Mouse (Mus musculus) testis, adult 2 months (tissue): ENCODE measurements at regions not wholly inside any gene's neighbourhood (a gene's known extent, or its start where the extent isn't known, plus 50 kb on each side); places are given as distances from the start of the nearest gene placed in this dataset.

Experiments
- CTCF ChIP-seq: fragments of 200-500 bp; IDR thresholded peaks from 2 replicates; pipeline ENCODE4 v1.5.1; 2012; ENCODE audit warnings: low read depth, mild to moderate bottlenecking, inconsistent platforms, low read length, moderate library complexity; ENCODE audit not compliant: control insufficient read depth, insufficient read depth, insufficient replicate concordance
- POLR2A ChIP-seq: fragments of 200-500 bp; IDR thresholded peaks from 2 replicates; pipeline ENCODE4 v1.6.1; 2012; ENCODE audit warnings: low read depth, mild to moderate bottlenecking, inconsistent platforms, low read length, moderate library complexity; ENCODE audit not compliant: control insufficient read depth

DNA sequence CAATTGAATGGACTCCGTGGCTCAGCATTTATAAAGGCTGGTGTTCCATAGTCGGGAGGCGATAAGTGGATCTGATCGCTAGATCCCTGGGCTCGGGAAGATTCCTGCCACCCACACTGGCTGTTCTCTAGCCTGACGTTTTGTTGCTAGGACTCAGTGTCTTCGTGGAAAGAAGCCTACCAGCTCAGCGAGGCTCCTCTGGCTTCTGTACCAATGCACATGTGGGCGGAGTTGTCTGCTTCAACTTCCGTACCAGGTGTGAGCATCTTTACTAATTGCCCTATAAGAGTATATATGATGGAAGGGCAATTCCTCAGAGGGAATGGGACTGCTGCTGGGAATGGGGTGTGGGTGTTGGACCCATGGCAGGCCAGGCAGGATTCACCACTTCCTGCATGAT, 121.1 kb downstream of the Ppp4r2 start:
- TF ChIP-seq CTCF (no peak), POLR2A (no peak)
